Mouse (Mus musculus) cortical plate, adult 2 months (tissue): ENCODE data around the gene Sox3.

ENCODE experiments used
- CTCF ChIP-seq: fragments of 200-500 bp; IDR thresholded peaks from 2 replicates; pipeline ENCODE4 v1.5.1; 2011; ENCODE audit warnings: mild to moderate bottlenecking, control low read depth, low read length; ENCODE audit not compliant: insufficient read depth; ENCODE audit errors: extremely low read depth
- POLR2A ChIP-seq: fragments of 200-500 bp; IDR thresholded peaks from 2 replicates; pipeline ENCODE4 v1.6.1; 2011; ENCODE audit warnings: mild to moderate bottlenecking, low read length, control low read depth; ENCODE audit not compliant: insufficient read depth; ENCODE audit errors: extremely low read depth

- TF ChIP-seq CTCF, result no peak
- TF ChIP-seq POLR2A, result no peak
Measured at GRCm38 (mm10) chrX:60896296-60896695, 3.1 kb upstream of the Sox3 start.
